Mouse (Mus musculus) liver, embryonic 14.5 days (tissue): ENCODE results near the gene Mpst.

Experiments used
- CTCF ChIP-seq: IDR thresholded peaks from 2 replicates; pipeline ENCODE4 v1.5.1; 2016; ENCODE audit warnings: antibody characterized with exemption, low read depth, control low read depth
- EP300 ChIP-seq: IDR thresholded peaks from 2 replicates; pipeline ENCODE4 v1.6.1; 2016; ENCODE audit warnings: antibody characterized with exemption, low read depth

DNA sequence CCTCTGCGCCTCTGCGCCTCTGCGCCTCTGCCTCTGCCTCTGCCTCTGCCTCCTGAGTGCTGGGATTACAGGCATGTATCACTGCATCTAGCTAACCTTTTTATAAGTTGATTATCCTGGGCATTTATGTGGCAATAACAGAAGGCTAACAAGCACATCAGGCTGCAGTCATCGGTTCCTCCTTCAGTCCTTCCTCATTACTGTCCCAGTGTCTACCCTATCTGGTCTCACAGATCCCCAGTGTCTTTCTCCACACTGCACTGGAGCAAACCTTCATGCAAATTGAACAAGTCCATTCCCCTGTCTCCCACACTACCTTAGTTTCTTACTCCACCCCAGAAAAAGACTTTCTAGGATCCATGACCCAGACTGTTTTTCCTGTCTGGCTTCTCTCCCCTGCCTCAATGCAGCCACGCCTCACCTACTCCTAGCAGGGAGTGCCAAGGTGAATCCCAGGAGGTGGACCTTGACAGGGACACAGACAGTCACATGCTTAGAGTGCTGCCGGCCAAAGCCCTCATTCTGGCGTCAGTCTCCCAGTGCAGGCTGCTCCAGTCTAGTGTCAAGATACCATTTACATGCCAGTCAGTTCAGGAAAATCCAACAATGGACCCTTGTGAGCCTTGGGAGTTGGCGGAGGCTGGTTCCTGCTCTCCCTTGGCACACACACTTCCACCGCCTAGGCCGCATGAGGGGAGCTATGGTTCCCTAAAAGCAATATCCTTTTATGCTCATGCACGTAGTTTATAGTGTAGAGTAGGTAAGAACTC lies 22.6 kb upstream of the Mpst start:
- TF ChIP-seq CTCF (no peak), EP300 (no peak)
